Mouse (Mus musculus) heart, adult 2 months (tissue): ENCODE data around the gene Sik1.

Experiments used
- EP300 ChIP-seq: fragments of 200-500 bp; IDR thresholded peaks from 2 replicates; pipeline ENCODE4 v1.6.1; 2011; ENCODE audit warnings: low read depth, low read length, control low read depth; ENCODE audit not compliant: insufficient read depth
- POLR2A ChIP-seq: fragments of 200-500 bp; IDR thresholded peaks from 2 replicates; pipeline ENCODE4 v1.6.1; 2011; ENCODE audit warnings: mild to moderate bottlenecking, low read depth, low read length, control low read depth; ENCODE audit not compliant: insufficient read depth

DNA sequence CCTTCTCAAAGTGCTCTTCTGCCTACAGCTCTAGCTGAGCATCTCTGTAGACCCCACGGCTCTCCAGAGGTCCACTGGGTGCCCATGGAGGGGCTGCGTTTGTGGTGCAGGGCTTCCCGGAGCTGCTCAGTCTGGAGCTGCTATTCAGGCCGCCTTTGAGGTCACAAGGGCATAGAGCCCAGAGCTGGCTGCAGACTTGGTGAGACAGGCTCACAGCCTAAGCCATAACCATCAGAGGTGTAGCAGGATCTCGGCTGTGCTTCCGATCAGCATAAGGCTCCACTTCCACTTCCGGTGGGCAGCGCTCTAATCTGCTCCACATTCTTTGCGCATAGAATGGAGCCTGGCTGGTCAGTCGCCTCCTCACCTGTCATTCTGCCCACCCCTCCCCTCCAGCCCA, 23.8 kb upstream of the Sik1 start:
- TF ChIP-seq POLR2A (no peak), EP300 (no peak)
